Mouse (Mus musculus) hindbrain, embryonic 12.5 days (tissue): Measurements from ENCODE around the gene Micu1. TPM values are rescaled to one million over a fixed set of nuclear protein-coding genes. Genes with fewer than 3 reads are reported as not detected.

Source experiments
- ATAC-seq: fragments of 200-750 bp; cut with Nextera tagmentation; 2 replicates; pipeline ENCODE4 v1.8.0; 2017; ENCODE audit warnings: moderate TSS enrichment; ENCODE audit not compliant: low FRiP score
- H3K27ac ChIP-seq: fragments of 300-500 bp; sonication (generic); 2 replicates; pipeline ENCODE4 v1.5.1; 2016; ENCODE audit warnings: mild to moderate bottlenecking
- H3K27me3 ChIP-seq: fragments of 300-500 bp; sonication (generic); 2 replicates; pipeline ENCODE4 v1.6.1; 2016; ENCODE audit warnings: mild to moderate bottlenecking
- H3K36me3 ChIP-seq: fragments of 300-500 bp; sonication (generic); 2 replicates; pipeline ENCODE4 v1.6.1; 2016; ENCODE audit warnings: mild to moderate bottlenecking
- H3K4me1 ChIP-seq: fragments of 300-500 bp; sonication (generic); 2 replicates; pipeline ENCODE4 v1.6.1; 2016
- H3K4me2 ChIP-seq: fragments of 300-500 bp; sonication (generic); replicated peaks from 2 replicates; pipeline ENCODE4 v1.6.1; 2016; ENCODE audit warnings: mild to moderate bottlenecking
- H3K4me3 ChIP-seq: fragments of 300-500 bp; sonication (generic); 2 replicates; pipeline ENCODE4 v1.5.1; 2016; ENCODE audit warnings: mild to moderate bottlenecking
- H3K9ac ChIP-seq: fragments of 300-500 bp; sonication (generic); 2 replicates; pipeline ENCODE4 v1.6.1; 2016; ENCODE audit warnings: mild to moderate bottlenecking, moderate library complexity
- H3K9me3 ChIP-seq: fragments of 300-500 bp; sonication (generic); replicated peaks from 2 replicates; pipeline ENCODE4 v1.6.1; 2016; ENCODE audit warnings: mild to moderate bottlenecking
- WGBS: fragments of 180-500 bp; shearing (Covaris S2); methylation state at CpG from one replicate; pipeline ENCODE4 v1.1.7; 2016; 5-methylcytosine and 5-hydroxymethylcytosine counted together
- polyA plus RNA-seq: library from polyadenylated mRNA; unstranded; fragments of >200 nt; fragmentation: Nextera tagmentation; extraction: Ambion mirVana; gene quantifications from 2 replicates; pipeline ENCODE4 v1.2.1, GENCODE M21; 2016

The Micu1 gene
- polyA plus RNA-seq, 1 experiment from 2014 or later: 75.8 TPM

GRCm38 (mm10) chr10:59798371-59798770 is 96.1 kb downstream of the Micu1 start:
- no peak overlapping the region for H3K9ac ChIP-seq
- H3K27ac ChIP-seq: no peak overlapping the region
- WGBS: 57% methylated on average over 3 of the region's 3 CpGs
- H3K4me1 ChIP-seq: peaks cover 21% of the 10 kb centered on the region
- H3K4me2 ChIP-seq: no peak overlapping the region
- no peaks in the 10 kb centered on the region for H3K9me3 ChIP-seq
- no peak for ATAC-seq
- H3K27me3 ChIP-seq: no peaks in the 10 kb centered on the region
- H3K4me3 ChIP-seq: no peak overlapping the region
- H3K36me3 ChIP-seq: no peaks in the 10 kb centered on the region; the same call in 1 of the 2 replicates

DNA sequence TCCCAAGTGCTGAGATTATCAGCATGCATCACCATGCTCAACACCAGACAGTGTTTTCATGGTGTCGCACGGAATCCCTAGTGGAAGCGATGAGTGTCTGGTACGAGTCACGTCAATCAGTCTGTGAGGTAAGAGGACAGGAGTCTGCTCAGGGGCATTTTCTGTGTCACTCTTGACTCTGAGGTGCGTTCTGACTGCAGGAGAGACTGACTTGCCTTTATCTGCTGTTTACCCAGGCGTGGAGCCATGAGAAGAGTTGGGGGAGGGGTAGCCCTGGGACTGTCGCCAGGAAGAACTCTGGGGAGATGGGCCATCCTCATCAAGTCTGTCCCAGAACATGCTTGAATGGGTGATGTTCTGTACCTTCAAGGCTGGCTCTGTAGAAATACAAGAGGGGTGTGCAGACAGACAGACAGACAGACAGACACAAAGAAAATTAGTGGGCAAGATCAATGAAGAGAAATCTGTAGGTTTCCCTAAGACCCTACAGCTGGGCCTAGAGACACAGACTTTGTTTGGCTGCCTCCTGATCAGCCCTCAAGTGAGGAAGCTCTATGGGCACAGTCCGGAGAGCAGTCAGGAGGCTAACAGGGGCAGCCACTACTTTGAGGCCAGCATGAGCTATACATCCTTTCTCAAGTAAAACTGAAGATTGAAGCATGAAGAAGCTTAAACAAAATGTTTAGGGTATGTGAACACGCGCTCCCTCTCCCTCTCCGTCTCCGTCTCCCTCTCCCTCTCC is 97.2 kb downstream of the Micu1 start:
- Histone ChIP-seq H3K4me3 (no peak overlapping the region), H3K27ac (peak overlapping the region; percentile 44; the same call in 1 of the 2 replicates), H3K9me3 (no peaks in the 10 kb centered on the region), H3K9ac (no peak overlapping the region), H3K36me3 (no peaks in the 10 kb centered on the region; the same call in 1 of the 2 replicates), H3K4me2 (no peak overlapping the region), H3K4me1 (peaks cover 21% of the 10 kb centered on the region), H3K27me3 (no peaks in the 10 kb centered on the region)
- ATAC-seq: peak; percentile 48
- WGBS: 45% methylated on average over 13 of the region's 13 CpGs

GRCm38 (mm10) chr10:59800159-59800558 is 97.9 kb downstream of the Micu1 start:
- Histone ChIP-seq H3K36me3 (no peaks in the 10 kb centered on the region; the same call in 1 of the 2 replicates), H3K4me3 (no peak overlapping the region), H3K9ac (no peak overlapping the region), H3K4me2 (no peak overlapping the region), H3K9me3 (no peaks in the 10 kb centered on the region), H3K27me3 (no peaks in the 10 kb centered on the region), H3K27ac (0 out of 2 replicates have a peak overlapping the region, but pooled peaks have one; percentile 44), H3K4me1 (peaks cover 21% of the 10 kb centered on the region)
- peak; percentile 44; the same call in 1 of the 2 replicates for ATAC-seq
- WGBS: 23% methylated on average over 10 of the region's 10 CpGs

- 88% methylated on average over 12 of the region's 12 CpGs for WGBS
- no peaks in the 10 kb centered on the region for H3K9me3 ChIP-seq
- H3K4me1 ChIP-seq: peaks cover 21% of the 10 kb centered on the region
- H3K27me3 ChIP-seq: no peaks in the 10 kb centered on the region
- no peak overlapping the region for H3K4me2 ChIP-seq
- no peak overlapping the region for H3K9ac ChIP-seq
- no peak overlapping the region for H3K4me3 ChIP-seq
- no peaks in the 10 kb centered on the region for H3K36me3 ChIP-seq
- no peak for ATAC-seq
- 0 out of 2 replicates have a peak overlapping the region, but pooled peaks have one; percentile 17 for H3K27ac ChIP-seq
Measured at GRCm38 (mm10) chr10:59800826-59801501, 98.7 kb downstream of the Micu1 start.

DNA sequence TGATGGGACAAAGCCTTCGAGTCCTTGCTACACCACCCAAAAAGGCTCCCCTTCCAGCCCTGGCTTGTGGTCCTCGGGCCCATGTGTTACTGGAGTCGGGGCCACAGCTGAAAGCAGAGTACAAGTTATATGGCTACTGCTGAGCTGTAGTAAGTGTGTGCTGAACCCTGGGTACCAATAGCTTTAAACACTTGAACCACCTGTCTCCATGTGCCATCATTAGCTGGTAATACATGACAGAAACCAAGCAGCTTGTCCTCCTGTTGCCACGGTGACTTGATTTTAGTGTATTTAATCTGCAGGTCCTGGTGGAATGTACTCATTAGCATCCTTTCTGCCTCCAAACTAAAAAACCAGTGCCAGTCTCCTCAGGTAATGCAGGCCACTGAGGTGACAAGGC is 106.4 kb downstream of the Micu1 start:
- H3K4me3 ChIP-seq: no peak overlapping the region
- peaks cover 7% of the 10 kb centered on the region; the same call in 1 of the 2 replicates for H3K4me1 ChIP-seq
- no peak overlapping the region for H3K27ac ChIP-seq
- H3K36me3 ChIP-seq: no peaks in the 10 kb centered on the region; the same call in 1 of the 2 replicates
- no peaks in the 10 kb centered on the region for H3K27me3 ChIP-seq
- H3K4me2 ChIP-seq: no peak overlapping the region
- 94% methylated on average over 4 of the region's 4 CpGs for WGBS
- H3K9me3 ChIP-seq: no peaks in the 10 kb centered on the region
- no peak overlapping the region for H3K9ac ChIP-seq
- ATAC-seq: no peak

GRCm38 (mm10) chr10:59809991-59810574 is 107.8 kb downstream of the Micu1 start:
- Histone ChIP-seq H3K9me3 (no peaks in the 10 kb centered on the region), H3K9ac (no peak overlapping the region), H3K27me3 (no peaks in the 10 kb centered on the region), H3K4me3 (no peak overlapping the region), H3K4me2 (no peak overlapping the region), H3K27ac (no peak overlapping the region), H3K36me3 (no peaks in the 10 kb centered on the region; the same call in 1 of the 2 replicates), H3K4me1 (peaks cover 7% of the 10 kb centered on the region; the same call in 1 of the 2 replicates)
- 76% methylated on average over 4 of the region's 4 CpGs for WGBS
- ATAC-seq: no peak

DNA sequence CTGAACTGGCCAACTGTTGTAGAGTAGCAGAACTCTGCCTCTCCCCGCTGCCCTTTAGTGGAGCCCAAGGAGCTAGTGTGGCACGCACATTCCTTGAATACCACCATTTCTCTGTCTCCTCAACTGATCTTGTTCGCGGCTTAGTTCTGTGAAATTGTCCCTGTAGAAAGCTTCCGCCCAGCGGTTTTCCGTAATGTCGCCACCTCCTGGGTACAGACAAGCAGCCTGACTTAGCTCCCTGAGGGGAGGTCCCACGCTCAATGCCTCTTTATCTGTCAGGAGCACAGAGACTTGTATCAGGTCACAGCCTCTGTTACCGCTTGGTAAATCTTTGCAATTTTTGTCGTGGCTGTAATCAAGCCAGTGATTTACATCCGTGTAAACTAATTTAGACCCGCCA is 110.7 kb downstream of the Micu1 start:
- Histone ChIP-seq H3K9me3 (no peaks in the 10 kb centered on the region), H3K9ac (no peak overlapping the region), H3K4me2 (no peak overlapping the region), H3K36me3 (no peaks in the 10 kb centered on the region; the same call in 1 of the 2 replicates), H3K27me3 (no peaks in the 10 kb centered on the region), H3K4me1 (peaks cover 7% of the 10 kb centered on the region; the same call in 1 of the 2 replicates), H3K4me3 (no peak overlapping the region), H3K27ac (no peak overlapping the region)
- WGBS: 23% methylated on average over 13 of the region's 13 CpGs
- ATAC-seq: no peak; the same call in 1 of the 2 replicates

GRCm38 (mm10) chr10:59813759-59814158 is 111.5 kb downstream of the Micu1 start:
- Histone ChIP-seq H3K27me3 (no peaks in the 10 kb centered on the region), H3K4me2 (no peak overlapping the region), H3K9ac (no peak overlapping the region), H3K4me3 (no peak overlapping the region), H3K4me1 (peaks cover 7% of the 10 kb centered on the region; the same call in 1 of the 2 replicates), H3K36me3 (no peaks in the 10 kb centered on the region; the same call in 1 of the 2 replicates), H3K27ac (no peak overlapping the region), H3K9me3 (no peaks in the 10 kb centered on the region)
- WGBS: 91% methylated on average over 9 of the region's 9 CpGs
- no peak for ATAC-seq

DNA sequence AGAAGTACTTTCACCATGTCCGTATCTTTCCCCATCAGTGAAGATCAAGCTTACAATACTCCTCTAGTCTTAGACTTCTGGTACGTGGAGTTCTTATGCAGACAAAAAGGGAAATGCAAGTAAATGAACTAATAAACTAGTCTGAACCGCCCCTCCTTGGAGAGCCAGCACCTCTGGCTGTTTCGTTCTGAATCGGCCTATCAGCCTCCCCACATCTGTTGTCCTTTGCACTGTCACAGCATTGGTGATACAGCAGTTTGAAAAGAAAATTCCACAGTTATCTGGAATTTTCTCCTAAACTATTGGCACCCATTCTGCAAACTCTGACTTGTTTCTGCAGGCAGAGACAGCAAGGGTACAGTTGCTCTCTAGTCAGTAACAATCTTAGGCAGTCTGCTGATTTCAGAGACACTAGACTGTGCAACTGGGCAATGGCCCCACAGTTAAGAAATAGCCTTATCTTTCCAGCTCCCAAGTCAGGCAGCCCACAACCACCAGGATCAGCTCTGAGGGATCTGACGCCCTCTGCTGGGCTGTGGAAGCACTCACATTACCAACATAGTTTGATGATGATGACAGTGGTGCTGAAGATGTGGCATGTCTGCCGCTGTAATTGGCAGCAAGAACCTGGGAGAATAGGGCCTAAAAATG is 112.4 kb downstream of the Micu1 start:
- H3K36me3 ChIP-seq: no peaks in the 10 kb centered on the region; the same call in 1 of the 2 replicates
- H3K9me3 ChIP-seq: no peaks in the 10 kb centered on the region
- no peaks in the 10 kb centered on the region for H3K27me3 ChIP-seq
- ATAC-seq: no peak
- H3K4me1 ChIP-seq: peaks cover 7% of the 10 kb centered on the region; the same call in 1 of the 2 replicates
- no peak overlapping the region for H3K4me3 ChIP-seq
- no peak overlapping the region for H3K9ac ChIP-seq
- no peak overlapping the region for H3K4me2 ChIP-seq
- 78% methylated on average over 7 of the region's 7 CpGs for WGBS
- H3K27ac ChIP-seq: no peak overlapping the region

- Histone ChIP-seq H3K36me3 (no peaks in the 10 kb centered on the region), H3K27ac (no peak overlapping the region), H3K4me1 (peaks cover 7% of the 10 kb centered on the region; the same call in 1 of the 2 replicates), H3K9me3 (no peaks in the 10 kb centered on the region), H3K27me3 (no peaks in the 10 kb centered on the region), H3K4me3 (no peak overlapping the region), H3K9ac (no peak overlapping the region), H3K4me2 (no peak overlapping the region)
- no peak for ATAC-seq
- WGBS: 76% methylated on average over 6 of the region's 6 CpGs
Measured at GRCm38 (mm10) chr10:59816569-59816968, 114.3 kb downstream of the Micu1 start.

GRCm38 (mm10) chr10:59817528-59817927 is 115.3 kb downstream of the Micu1 start:
- ATAC-seq: no peak
- Histone ChIP-seq H3K9me3 (no peaks in the 10 kb centered on the region), H3K9ac (no peak overlapping the region), H3K4me1 (peaks cover 8% of the 10 kb centered on the region), H3K27me3 (no peaks in the 10 kb centered on the region), H3K4me2 (no peak overlapping the region), H3K36me3 (no peaks in the 10 kb centered on the region), H3K27ac (no peak overlapping the region), H3K4me3 (no peak overlapping the region)
- WGBS: 62% methylated on average over 2 of the region's 2 CpGs

DNA sequence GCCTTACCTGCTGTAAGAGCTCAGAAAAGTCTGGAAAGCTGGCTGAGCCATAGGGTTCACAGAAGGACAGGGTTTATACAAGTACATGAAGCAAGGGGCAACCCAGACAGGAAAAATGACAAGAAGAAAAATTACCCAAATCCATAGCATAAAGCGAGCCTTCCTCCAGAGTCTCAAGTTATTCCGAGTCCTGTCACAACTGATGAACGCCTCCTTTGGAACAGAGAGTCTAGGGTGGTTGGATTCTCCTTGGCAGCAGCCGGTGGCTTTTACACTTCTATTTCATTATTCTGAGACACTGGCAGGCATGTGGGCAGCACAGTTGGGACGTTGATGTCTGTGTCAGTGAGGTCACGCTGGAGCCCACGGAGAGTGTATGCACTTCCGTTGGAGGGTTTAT is 115.7 kb downstream of the Micu1 start:
- no peak for ATAC-seq

More for the DNA sequence above, 115.7 kb downstream of the Micu1 start:
- H3K4me1 ChIP-seq: peaks cover 4% of the 10 kb centered on the region; the same call in 1 of the 2 replicates
- H3K27ac ChIP-seq: no peak overlapping the region
- H3K9ac ChIP-seq: no peak overlapping the region
- H3K4me3 ChIP-seq: no peak overlapping the region
- H3K4me2 ChIP-seq: no peak overlapping the region
- no peaks in the 10 kb centered on the region for H3K9me3 ChIP-seq
- H3K27me3 ChIP-seq: no peaks in the 10 kb centered on the region
- H3K36me3 ChIP-seq: no peaks in the 10 kb centered on the region
- 85% methylated on average over 8 of the region's 8 CpGs for WGBS
